Mouse (Mus musculus) cerebellum, adult 18-20 months (tissue): ENCODE results near the gene Cyp24a1.

ENCODE experiments used
- DNase-seq, 2 experiments: peaks; one replicate each; pipeline ENCODE4 v3.0.0; 2021

The Cyp24a1 gene

DNA sequence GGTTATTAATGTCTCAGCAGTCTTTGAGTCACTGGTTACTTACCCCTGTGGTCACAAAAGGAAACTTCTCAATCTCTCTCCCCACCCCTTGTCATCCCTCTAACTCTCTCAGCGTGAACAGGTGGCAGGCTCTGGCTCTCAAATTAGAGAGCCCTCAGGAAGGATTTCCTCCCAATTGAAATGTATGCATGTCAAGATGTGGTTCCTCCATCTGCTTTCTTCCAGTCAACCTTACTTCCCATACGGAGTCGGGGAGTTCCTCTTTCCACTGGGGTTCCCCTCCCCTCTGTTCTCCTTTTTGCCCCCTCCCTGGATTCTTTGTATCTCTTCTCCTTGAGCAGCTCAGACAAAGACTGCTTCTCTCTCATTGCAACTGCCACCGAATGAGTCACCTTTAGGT is 60.7 kb downstream of the Cyp24a1 start:
- DNase-seq: no peak
